Mouse (Mus musculus): ENCODE measurements around the gene Hist1h2ap.

GRCm38 (mm10) chr13:21880735-21881134 is 47.4 kb upstream of the Hist1h2ap start:
- TF ChIP-seq POLR2A (IDR thresholded peaks at IDR 0.05; ENCODE audit: low read depth, low read length) (no peak), CTCF (IDR thresholded peaks at IDR 0.05; ENCODE audit: borderline replicate concordance, insufficient read depth, low read length) (no peak)

All from embryonic fibroblast, embryonic 13.5 days (primary cell).